In genomic region chr6:100968960-100969359, GRCm38 (mm10) we compare ENCODE assay signal across 17 mouse cellular contexts.
"Had no signal": no experiment of that assay in that cellular context is flagged by ENCODE, and none has a peak within 500 bp of the region (broad histone marks: within the 10 kb centered on the region; RNA-seq: fewer than 3 reads in every experiment).

No protein-coding gene starts in this region.

- H3K9ac ChIP-seq: limb, embryonic 13.5 days; liver, embryonic 12.5 days; liver, embryonic 15.5 days; midbrain, embryonic 12.5 days; neural tube, embryonic 13.5 days; stomach, embryonic 15.5 days had no signal

- H3K4me2 ChIP-seq: limb, embryonic 13.5 days; liver, embryonic 12.5 days; liver, embryonic 15.5 days; midbrain, embryonic 12.5 days; neural tube, embryonic 13.5 days; stomach, embryonic 15.5 days had no signal

- ATAC-seq: hindbrain, postnatal 0 days; inflammation-experienced regulatory T-cells, adult 6 months; liver, embryonic 12.5 days; midbrain, embryonic 16.5 days had no signal

- H3K27me3 ChIP-seq: liver, embryonic 12.5 days; liver, embryonic 15.5 days; midbrain, embryonic 12.5 days; stomach, embryonic 15.5 days had no signal

- H3K27ac ChIP-seq: hindbrain, postnatal 0 days; limb, embryonic 10.5 days; limb, embryonic 13.5 days; liver, embryonic 12.5 days; liver, embryonic 15.5 days; midbrain, embryonic 12.5 days; neural tube, embryonic 13.5 days; stomach, embryonic 15.5 days had no signal

- H3K4me1 ChIP-seq: liver, embryonic 12.5 days; liver, embryonic 15.5 days had no signal

- H3K36me3 ChIP-seq: limb, embryonic 10.5 days; limb, embryonic 13.5 days; liver, embryonic 12.5 days; liver, embryonic 15.5 days; midbrain, embryonic 12.5 days; neural tube, embryonic 13.5 days; stomach, embryonic 15.5 days had no signal

- H3K4me3 ChIP-seq: limb, embryonic 10.5 days; limb, embryonic 13.5 days; liver, embryonic 12.5 days; liver, embryonic 15.5 days; midbrain, embryonic 12.5 days; myocyte; neural tube, embryonic 13.5 days; stomach, embryonic 15.5 days had no signal

- H3K9me3 ChIP-seq: limb, embryonic 10.5 days; limb, embryonic 13.5 days; liver, embryonic 12.5 days; liver, embryonic 15.5 days; midbrain, embryonic 12.5 days; neural tube, embryonic 13.5 days; stomach, embryonic 15.5 days had no signal

- DNase-seq: lung, adult 2 months; lung, postnatal 14 days; lung, postnatal 4 days; retina, postnatal 1 day; spleen, adult 18-20 months; thymus, postnatal 25 days had no signal
